Mouse (Mus musculus) forebrain, embryonic 10.5 days (tissue): ENCODE data around the gene Bcan. TPM values are rescaled to one million over a fixed set of nuclear protein-coding genes. Genes with fewer than 3 reads are reported as not detected.

Source experiments
- DNase-seq: peaks from one replicate; pipeline ENCODE4 v3.0.0-alpha.2; 2017; ENCODE audit warnings: low spot score; ENCODE audit errors: extremely low spot score
- H3K27ac ChIP-seq: fragments of 300-500 bp; sonication (generic); 2 replicates; pipeline ENCODE4 v1.5.1; 2016; ENCODE audit warnings: mild to moderate bottlenecking
- H3K27me3 ChIP-seq: fragments of 300-500 bp; sonication (generic); 2 replicates; pipeline ENCODE4 v1.6.1; 2016; ENCODE audit warnings: mild to moderate bottlenecking; ENCODE audit not compliant: poor library complexity, severe bottlenecking
- H3K36me3 ChIP-seq: fragments of 300-500 bp; sonication (generic); replicated peaks from 2 replicates; pipeline ENCODE4 v1.6.1; 2016; ENCODE audit warnings: mild to moderate bottlenecking, moderate library complexity
- H3K4me1 ChIP-seq: fragments of 300-500 bp; sonication (generic); 2 replicates; pipeline ENCODE4 v1.6.1; 2016
- H3K4me3 ChIP-seq: fragments of 300-500 bp; sonication (generic); 2 replicates; pipeline ENCODE4 v1.5.1; 2016; ENCODE audit warnings: mild to moderate bottlenecking, moderate library complexity
- H3K9me3 ChIP-seq: fragments of 300-500 bp; sonication (generic); 2 replicates; pipeline ENCODE4 v1.6.1; 2016; ENCODE audit warnings: mild to moderate bottlenecking, moderate library complexity
- WGBS: fragments of 180-500 bp; shearing (Covaris S2); methylation state at CpG from one replicate; pipeline ENCODE4 v1.1.7; 2016; 5-methylcytosine and 5-hydroxymethylcytosine counted together
- polyA plus RNA-seq: library from polyadenylated mRNA; unstranded; fragments of >200 nt; fragmentation: Nextera tagmentation; extraction: Ambion mirVana; gene quantifications from 2 replicates; pipeline ENCODE4 v1.2.1, GENCODE M21; 2016

Gene Bcan
- polyA plus RNA-seq, 1 experiment from 2014 or later = 0.17 TPM

DNA sequence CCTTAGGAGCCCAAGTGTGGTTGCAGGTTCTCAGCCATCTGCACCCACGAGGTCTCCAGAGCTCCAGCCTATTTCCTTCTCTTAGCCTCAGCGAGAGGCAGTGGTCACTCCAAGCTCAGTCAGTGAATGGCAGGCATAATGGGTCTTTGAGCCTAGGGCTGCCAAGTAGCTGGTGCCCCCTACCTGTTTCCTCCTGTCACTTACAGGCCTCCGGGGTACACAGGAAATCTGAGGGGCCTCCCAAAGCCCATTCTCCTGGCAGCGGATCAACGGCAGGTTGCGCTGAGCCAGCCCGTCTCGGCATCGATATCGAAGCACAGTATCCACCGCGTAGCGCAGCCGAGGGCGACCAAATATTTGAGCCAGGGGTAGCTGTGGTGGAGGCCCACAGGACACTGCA is 12.0 kb downstream of the Bcan start:
- H3K27me3 ChIP-seq = peaks cover 66% of the 10 kb centered on the region
- H3K4me1 ChIP-seq = peaks cover 76% of the 10 kb centered on the region
- DNase-seq = no peak
- 7% methylated on average over 15 of the region's 15 CpGs for WGBS
- peak overlapping the region; percentile 51 for H3K4me3 ChIP-seq
- peak overlapping the region; percentile 79 for H3K27ac ChIP-seq
- no peaks in the 10 kb centered on the region for H3K9me3 ChIP-seq
- H3K36me3 ChIP-seq = no peaks in the 10 kb centered on the region

DNA sequence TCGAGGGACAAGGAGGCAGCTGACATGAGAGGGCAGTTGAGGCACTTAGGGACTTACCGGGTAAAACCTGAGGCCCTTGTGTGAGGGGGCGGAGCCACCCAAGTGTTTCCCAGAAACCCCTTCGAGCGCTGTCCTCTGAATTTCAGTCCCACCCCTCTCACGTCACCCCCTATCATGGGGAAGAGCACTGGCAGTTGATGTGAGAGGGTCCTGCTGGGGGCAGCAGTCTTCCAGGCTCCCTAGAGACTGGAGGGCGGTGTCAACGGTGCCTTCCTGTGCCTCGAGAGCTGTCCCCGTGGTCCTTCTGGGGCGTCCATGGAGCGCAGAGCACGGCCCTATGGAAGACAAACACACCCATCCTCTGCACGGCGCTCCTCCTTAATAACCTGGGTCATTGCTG is 12.4 kb downstream of the Bcan start:
- H3K27ac ChIP-seq = peak overlapping the region; percentile 79
- WGBS = 1% methylated on average over 15 of the region's 15 CpGs
- no peaks in the 10 kb centered on the region for H3K36me3 ChIP-seq
- H3K9me3 ChIP-seq = no peaks in the 10 kb centered on the region
- H3K27me3 ChIP-seq = peaks cover 62% of the 10 kb centered on the region
- peak overlapping the region; percentile 51 for H3K4me3 ChIP-seq
- peak; percentile 77 for DNase-seq
- H3K4me1 ChIP-seq = peaks cover 76% of the 10 kb centered on the region

GRCm38 (mm10) chr3:87986868-87987267 is 13.2 kb downstream of the Bcan start:
- WGBS = under 1% methylated on average over 17 of the region's 17 CpGs
- Histone ChIP-seq H3K27me3 (peaks cover 54% of the 10 kb centered on the region), H3K27ac (peak overlapping the region; percentile 79), H3K4me3 (peak overlapping the region; percentile 51), H3K36me3 (no peaks in the 10 kb centered on the region), H3K9me3 (no peaks in the 10 kb centered on the region), H3K4me1 (peaks cover 81% of the 10 kb centered on the region)
- peak; percentile 99 for DNase-seq

GRCm38 (mm10) chr3:87985505-87986320 is 14.3 kb downstream of the Bcan start:
- 0 out of 2 replicates have a peak, but pooled peaks cover 1% of the 10 kb centered on the region for H3K36me3 ChIP-seq
- H3K9me3 ChIP-seq = no peaks in the 10 kb centered on the region
- peak overlapping the region; percentile 79 for H3K27ac ChIP-seq
- peaks cover 43% of the 10 kb centered on the region for H3K27me3 ChIP-seq
- H3K4me3 ChIP-seq = peak overlapping the region; percentile 51
- no peak for DNase-seq
- H3K4me1 ChIP-seq = peaks cover 91% of the 10 kb centered on the region
- 52% methylated on average over 12 of the region's 12 CpGs for WGBS

- 64% methylated on average over 3 of the region's 3 CpGs for WGBS
- DNase-seq = no peak
- peak overlapping the region; percentile 41; the same call in 1 of the 2 replicates for H3K4me3 ChIP-seq
- peaks cover 97% of the 10 kb centered on the region for H3K4me1 ChIP-seq
- H3K36me3 ChIP-seq = peaks cover 17% of the 10 kb centered on the region
- H3K27ac ChIP-seq = peak overlapping the region; percentile 89
- no peaks in the 10 kb centered on the region for H3K9me3 ChIP-seq
- peaks cover 27% of the 10 kb centered on the region for H3K27me3 ChIP-seq
Observed at GRCm38 (mm10) chr3:87984094-87984493, 15.9 kb downstream of the Bcan start.

DNA sequence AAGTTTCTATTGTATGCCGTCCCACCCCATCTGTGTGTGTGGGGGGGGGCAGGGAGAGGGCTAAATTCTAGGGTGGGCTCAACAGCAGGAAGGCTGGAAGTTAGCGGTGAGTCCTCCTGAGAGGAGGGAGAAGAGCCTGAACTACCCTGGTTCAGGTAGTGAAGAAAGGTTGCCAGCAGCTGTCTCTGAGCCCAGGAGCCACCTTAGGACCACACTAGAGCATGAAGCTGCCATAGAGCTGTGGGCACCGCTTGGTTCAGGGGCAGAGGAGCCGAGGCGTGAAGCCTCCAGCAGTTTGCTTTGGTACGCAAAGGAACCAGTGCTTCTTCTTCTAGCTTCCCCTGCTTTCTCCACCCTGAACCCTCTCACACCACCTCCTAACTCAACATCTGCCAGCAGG is 16.4 kb downstream of the Bcan start:
- peaks cover 100% of the 10 kb centered on the region for H3K4me1 ChIP-seq
- WGBS = 48% methylated on average over 6 of the region's 6 CpGs
- H3K27me3 ChIP-seq = peaks cover 22% of the 10 kb centered on the region

DNA sequence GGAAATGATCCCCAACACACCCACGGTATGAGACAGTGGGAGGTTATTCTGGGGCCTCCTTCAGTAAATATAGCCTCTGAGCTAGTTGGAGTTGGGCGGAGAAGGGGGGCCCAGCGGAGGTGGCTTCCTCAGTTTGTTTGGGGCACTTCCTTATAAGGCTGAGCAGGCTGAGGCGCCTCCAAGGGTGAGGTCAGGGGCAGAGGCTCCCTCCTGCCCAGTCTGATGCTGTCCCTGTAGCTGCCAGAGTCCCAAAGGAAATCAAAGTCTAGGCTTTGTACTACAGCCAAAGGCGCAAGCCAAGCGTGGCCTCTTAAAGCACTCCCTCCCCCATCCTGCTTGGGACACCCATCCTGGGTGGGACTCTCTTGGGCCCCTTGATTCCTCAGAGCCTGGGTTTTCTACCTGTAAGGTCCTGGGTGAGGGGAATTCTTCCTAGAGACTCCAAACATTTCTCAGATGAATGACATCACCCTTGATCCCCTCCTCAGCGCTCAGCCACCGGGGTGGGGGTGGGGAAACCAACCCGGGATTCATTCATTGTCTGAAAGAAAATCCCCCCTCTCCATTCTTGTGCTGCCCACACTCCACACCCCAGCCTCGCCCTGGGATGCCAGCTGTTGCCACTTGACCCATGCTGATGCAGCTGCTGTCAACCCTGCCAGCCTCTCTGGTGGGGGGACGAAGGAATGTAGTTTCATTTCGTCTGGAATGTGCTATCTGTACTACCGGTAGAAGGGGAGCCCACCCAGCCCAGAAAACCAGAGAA is 17.0 kb downstream of the Bcan start:
- Histone ChIP-seq H3K9me3 (no peaks in the 10 kb centered on the region), H3K4me3 (peak overlapping the region; percentile 41), H3K27me3 (peaks cover 16% of the 10 kb centered on the region), H3K4me1 (peaks cover 100% of the 10 kb centered on the region), H3K36me3 (peaks cover 28% of the 10 kb centered on the region), H3K27ac (peak overlapping the region; percentile 89)
- WGBS = 2% methylated on average over 13 of the region's 13 CpGs
- peak; percentile 71 for DNase-seq

More for the DNA sequence above, 16.4 kb downstream of the Bcan start:
- Histone ChIP-seq H3K4me3 (peak overlapping the region; percentile 41), H3K27ac (peak overlapping the region; percentile 89), H3K9me3 (no peaks in the 10 kb centered on the region), H3K36me3 (peaks cover 22% of the 10 kb centered on the region)
- no peak for DNase-seq

DNA sequence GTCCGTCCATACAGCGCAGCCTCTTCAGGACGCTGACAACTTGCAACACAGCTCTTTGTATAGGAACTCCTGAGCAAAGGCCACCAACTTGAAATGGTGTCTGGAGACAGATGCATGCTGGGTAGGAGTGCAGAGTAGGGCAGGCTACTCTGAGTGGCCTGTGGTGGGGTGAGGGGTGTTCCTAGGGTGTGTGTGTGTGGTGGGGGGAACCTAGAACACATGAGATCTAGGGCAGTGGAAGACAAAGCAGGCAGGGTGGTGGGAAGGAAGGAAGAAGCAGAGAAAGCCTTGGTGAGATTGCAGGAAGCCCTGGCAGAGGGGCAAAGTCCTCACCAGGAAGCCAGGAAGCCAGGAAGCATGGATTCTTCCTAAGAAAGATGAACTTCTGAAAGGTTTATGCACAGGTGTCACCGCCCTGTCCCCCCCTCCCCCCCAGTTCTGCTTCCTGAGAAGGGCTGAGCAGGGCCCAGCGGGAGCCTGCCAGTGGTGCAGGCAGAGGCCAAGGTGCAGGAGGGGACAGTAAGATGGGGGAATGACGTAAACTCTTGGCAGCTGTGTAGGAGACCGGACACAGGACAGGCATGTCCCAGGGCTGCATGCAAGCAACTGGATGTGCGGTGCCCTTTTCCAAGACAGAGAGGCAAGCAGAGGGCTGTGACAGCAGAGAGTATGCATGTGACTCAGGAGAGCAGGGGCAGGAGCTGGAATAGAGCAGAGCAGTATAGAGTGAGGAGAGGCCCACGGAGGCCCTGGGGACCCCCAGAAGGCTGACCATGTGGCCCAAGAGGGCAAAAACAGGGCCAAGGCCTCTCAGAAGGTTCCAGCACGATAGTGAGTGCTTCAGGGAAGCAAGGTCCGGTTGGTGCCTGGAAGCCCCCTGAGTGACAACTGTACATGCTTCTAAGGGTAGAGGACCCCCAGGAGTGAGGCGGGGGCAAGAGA is 17.9 kb downstream of the Bcan start:
- H3K27ac ChIP-seq = peak overlapping the region; percentile 89
- H3K4me3 ChIP-seq = peak overlapping the region; percentile 41
- peaks cover 37% of the 10 kb centered on the region for H3K36me3 ChIP-seq
- H3K4me1 ChIP-seq = peaks cover 94% of the 10 kb centered on the region
- DNase-seq = no peak
- H3K9me3 ChIP-seq = no peaks in the 10 kb centered on the region
- 35% methylated on average over 12 of the region's 12 CpGs for whole genome bisulfite sequencing
- peaks cover 15% of the 10 kb centered on the region; the same call in 1 of the 2 replicates for H3K27me3 ChIP-seq

DNA sequence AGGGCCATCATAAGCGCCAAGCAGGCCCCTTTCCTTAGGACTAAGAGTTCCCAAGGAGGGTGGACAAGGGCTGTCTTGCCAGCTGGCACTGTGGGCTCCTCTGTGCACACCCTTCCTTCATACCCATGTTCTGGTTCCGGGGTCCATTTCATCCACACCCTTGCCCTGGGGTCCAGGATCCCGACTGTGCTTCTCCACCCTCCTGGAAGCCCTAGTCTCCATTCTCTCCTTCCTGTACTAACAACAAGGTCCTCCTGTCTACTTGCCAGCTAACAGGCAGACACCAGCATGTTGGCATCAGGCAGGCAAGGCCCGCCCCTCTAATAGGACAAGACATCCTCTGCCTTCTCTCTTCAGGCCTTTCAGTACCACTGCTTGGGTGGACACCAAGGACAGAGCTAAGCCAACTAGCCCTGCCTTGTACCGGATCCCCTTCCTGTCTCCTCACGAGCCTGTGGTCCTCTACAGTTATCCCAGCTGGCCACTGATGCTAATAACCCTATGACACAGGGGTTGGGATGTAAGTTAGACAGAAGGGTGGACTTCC is 18.7 kb downstream of the Bcan start:
- Histone ChIP-seq H3K36me3 (peaks cover 46% of the 10 kb centered on the region), H3K4me3 (no peak overlapping the region), H3K27me3 (peaks cover 12% of the 10 kb centered on the region; the same call in 1 of the 2 replicates), H3K9me3 (no peaks in the 10 kb centered on the region), H3K27ac (peak overlapping the region; percentile 89), H3K4me1 (peaks cover 85% of the 10 kb centered on the region)
- WGBS = 91% methylated on average over 6 of the region's 6 CpGs
- no peak for DNase-seq

GRCm38 (mm10) chr3:87980728-87981127 is 19.3 kb downstream of the Bcan start:
- H3K4me1 ChIP-seq = peaks cover 81% of the 10 kb centered on the region
- H3K36me3 ChIP-seq = peaks cover 51% of the 10 kb centered on the region
- DNase-seq = no peak
- WGBS = 59% methylated on average over 5 of the region's 5 CpGs
- H3K9me3 ChIP-seq = no peaks in the 10 kb centered on the region
- peak overlapping the region; percentile 89 for H3K27ac ChIP-seq
- no peak overlapping the region for H3K4me3 ChIP-seq
- H3K27me3 ChIP-seq = peaks cover 6% of the 10 kb centered on the region; the same call in 1 of the 2 replicates

DNA sequence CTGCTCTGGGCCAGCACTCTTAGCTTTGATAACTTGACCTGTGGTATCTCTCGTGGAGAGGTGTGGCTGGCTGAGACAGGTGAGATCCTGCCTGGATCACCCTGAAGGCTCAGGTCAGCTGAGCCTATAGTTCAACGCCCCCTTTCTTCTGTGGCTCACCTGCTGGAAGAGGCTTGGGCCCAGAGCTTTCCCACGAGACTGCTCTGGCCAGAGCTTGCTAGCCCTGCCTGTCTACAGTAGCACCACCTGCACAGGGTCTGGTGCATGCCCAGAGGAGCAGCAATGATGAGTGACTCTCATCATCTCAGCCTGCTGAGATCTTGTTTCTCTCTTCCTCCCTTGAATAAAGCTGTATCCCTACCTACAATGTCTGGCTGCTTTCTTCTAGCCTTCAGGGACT is 19.9 kb downstream of the Bcan start:
- peaks cover 58% of the 10 kb centered on the region for H3K36me3 ChIP-seq
- DNase-seq = no peak
- WGBS = 66% methylated on average over 3 of the region's 3 CpGs
- 0 out of 2 replicates have a peak, but pooled peaks cover 5% of the 10 kb centered on the region for H3K27me3 ChIP-seq
- H3K9me3 ChIP-seq = no peaks in the 10 kb centered on the region
- H3K4me3 ChIP-seq = no peak overlapping the region
- H3K27ac ChIP-seq = peak overlapping the region; percentile 89
- peaks cover 81% of the 10 kb centered on the region for H3K4me1 ChIP-seq

DNA sequence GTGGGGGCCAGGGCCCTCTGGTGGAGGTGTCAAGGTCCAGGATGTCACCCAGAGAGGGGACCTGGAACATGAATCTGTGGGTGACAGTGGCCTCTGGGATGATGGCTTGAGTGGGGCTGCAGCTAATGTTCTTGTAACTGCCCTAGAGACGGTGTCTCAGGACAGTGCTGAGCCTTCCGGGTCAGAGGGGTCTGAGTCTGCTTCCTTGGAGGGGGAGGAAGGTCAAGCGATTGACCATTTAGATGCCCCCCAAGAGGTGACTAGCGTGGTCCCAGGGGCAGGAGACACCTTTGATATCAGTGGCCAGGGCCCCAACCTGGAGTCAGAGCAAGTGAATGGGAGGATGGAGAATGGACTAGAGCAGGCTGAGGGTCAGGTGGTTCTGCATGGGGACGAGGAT is 20.5 kb downstream of the Bcan start:
- Histone ChIP-seq H3K36me3 (peaks cover 63% of the 10 kb centered on the region), H3K9me3 (no peaks in the 10 kb centered on the region), H3K27ac (peak overlapping the region; percentile 89; the same call in 1 of the 2 replicates), H3K4me3 (no peak overlapping the region), H3K4me1 (peaks cover 81% of the 10 kb centered on the region), H3K27me3 (0 out of 2 replicates have a peak, but pooled peaks cover 5% of the 10 kb centered on the region)
- DNase-seq = no peak
- WGBS = 85% methylated on average over 5 of the region's 5 CpGs
